In genomic region chr10:20310969-20311769, GRCm38 (mm10) we compare ENCODE assay signal across 8 mouse cellular contexts. TPM values are rescaled to one million over a fixed set of nuclear protein-coding genes. Genes with fewer than 3 reads are reported as not detected.
A peak's percentile ranks its signal among the peaks of the same experiment; 100 is the strongest.
DNase-seq lines count a peak whose midpoint lies in the region; ATAC-seq and TF ChIP-seq lines count a peak whose summit lies in the region.

No protein-coding gene starts in this region.

- peak overlapping the region; percentile 100 for H3K27ac ChIP-seq in kidney, postnatal 0 days
- H3K27ac ChIP-seq in midbrain, embryonic 13.5 days, result peak overlapping the region; percentile 100

- peak overlapping the region; percentile 80 for H3K4me2 ChIP-seq in kidney, postnatal 0 days (ENCODE audit: low read length)
- peak overlapping the region; percentile 67 for H3K4me2 ChIP-seq in midbrain, embryonic 13.5 days (replicated peaks)

- H3K27me3 ChIP-seq in kidney, postnatal 0 days (ENCODE audit: insufficient read depth, low read length), result no peaks in the 10 kb centered on the region
- no peaks in the 10 kb centered on the region for H3K27me3 ChIP-seq in midbrain, embryonic 13.5 days

- H3K4me1 ChIP-seq in kidney, postnatal 0 days (replicated peaks; ENCODE audit: insufficient read depth, low read length), result no peaks in the 10 kb centered on the region
- peaks cover 21% of the 10 kb centered on the region for H3K4me1 ChIP-seq in midbrain, embryonic 13.5 days (replicated peaks)

- WGBS in kidney, postnatal 0 days, result 43% methylated on average over 11 of the region's 11 CpGs
- 53% methylated on average over 11 of the region's 11 CpGs for WGBS in midbrain, embryonic 13.5 days

- peak overlapping the region; percentile 93 for H3K9ac ChIP-seq in kidney, postnatal 0 days (ENCODE audit: low read depth, low read length)
- peak overlapping the region; percentile 90 for H3K9ac ChIP-seq in midbrain, embryonic 13.5 days (replicated peaks)

- intact Hi-C loops in left cerebral cortex, postnatal 36 days (cut with DNase I), result no loop called here

- H3K36me3 ChIP-seq in kidney, postnatal 0 days (ENCODE audit: insufficient read depth, low read length), result no peaks in the 10 kb centered on the region
- H3K36me3 ChIP-seq in midbrain, embryonic 13.5 days, result no peaks in the 10 kb centered on the region

- TF ChIP-seq CTCF in kidney, postnatal 0 days (IDR thresholded peaks at IDR 0.05; ENCODE audit: low read depth), result no peak

- H3K9me3 ChIP-seq in kidney, postnatal 0 days (replicated peaks; ENCODE audit: low read length), result no peaks in the 10 kb centered on the region
- H3K9me3 ChIP-seq in midbrain, embryonic 13.5 days, result no peaks in the 10 kb centered on the region

- DNase-seq in adrenal gland, adult (ENCODE audit: inconsistent age in 2 of 2, low spot score in 1 of 2), result peak; percentile 31 to 53
- DNase-seq in adrenal gland, postnatal 25 days, result no peak
- peak; percentile 12 for DNase-seq in urinary bladder, postnatal 25 days (ENCODE audit: low spot score)
- DNase-seq in urinary bladder, adult 2 months (ENCODE audit: low spot score), result no peak
- DNase-seq in kidney, postnatal 0 days (ENCODE audit: low spot score), result peak; percentile 36
- no peak for DNase-seq in layer of hippocampus, adult 9-11 months
- DNase-seq in left cerebral cortex, postnatal 36 days (ENCODE audit: low spot score in 2 of 2), result no peak

- no peak for ATAC-seq in kidney, postnatal 0 days (replicated peaks; ENCODE audit: low FRiP score, low read depth)
- ATAC-seq in midbrain, embryonic 13.5 days, result no peak

- H3K4me3 ChIP-seq in kidney, postnatal 0 days (replicated peaks; ENCODE audit: low read depth, low read length), result peak overlapping the region; percentile 90
- H3K4me3 ChIP-seq in midbrain, embryonic 13.5 days (replicated peaks), result peak overlapping the region; percentile 69

RNA-seq across cellular contexts. Expression of gene Bclaf1, which starts 1.1 kb away (rescaled TPM):
- 125 and 137 TPM in 2 replicates for total RNA-seq in adrenal gland, postnatal 25 days (2021)
- polyA plus RNA-seq in urinary bladder, adult 2 months (2012; rRNA removed), result 60.3 and 62.7 TPM in 2 replicates
- 83.9 and 88.3 TPM in 2 replicates for polyA plus RNA-seq in kidney, postnatal 0 days (2015; fragmentation: Nextera tagmentation; extraction: Ambion mirVana)
- polyA plus RNA-seq in midbrain, embryonic 13.5 days (2015; fragmentation: Nextera tagmentation; extraction: Ambion mirVana), result 153 and 157 TPM in 2 replicates
- 100 to 1,000 TPM in 1 of 2 experiments, 10 to 100 TPM in 1; 99.9 to 136 TPM for total RNA-seq in left cerebral cortex, postnatal 36 days (2021)

RNA-seq across cellular contexts. Expression of gene Mtfr2, which starts 36.4 kb away (rescaled TPM):
- total RNA-seq in adrenal gland, postnatal 25 days (2021), result 1.1 and 1.7 TPM in 2 replicates
- 0.78 and 0.91 TPM in 2 replicates for polyA plus RNA-seq in urinary bladder, adult 2 months (2012; rRNA removed)
- 1.0 and 1.5 TPM in 2 replicates for polyA plus RNA-seq in kidney, postnatal 0 days (2015; fragmentation: Nextera tagmentation; extraction: Ambion mirVana)
- 1.2 and 1.3 TPM in 2 replicates for polyA plus RNA-seq in midbrain, embryonic 13.5 days (2015; fragmentation: Nextera tagmentation; extraction: Ambion mirVana)
- under 1 TPM; 0.25 to 0.72 TPM for total RNA-seq in left cerebral cortex, postnatal 36 days (2021)

Comparison
In these comparisons a context has a peak if more than half of its experiments do, and no peak if none do; other contexts are left out.
1. DNase-seq: peak in adrenal gland, adult (2 of 2), urinary bladder, postnatal 25 days (single experiment) and kidney, postnatal 0 days (single experiment); none in adrenal gland, postnatal 25 days (single experiment), urinary bladder, adult 2 months (single experiment), layer of hippocampus, adult 9-11 months (single experiment) and left cerebral cortex, postnatal 36 days (0 of 2).